Mouse (Mus musculus) limb, embryonic 14.5 days (tissue): ENCODE results near the gene Car7. TPM values are rescaled to one million over a fixed set of nuclear protein-coding genes. Genes with fewer than 3 reads are reported as not detected.

ENCODE experiments used
- ATAC-seq: fragments of 200-750 bp; cut with Nextera tagmentation; 2 replicates; pipeline ENCODE4 v1.8.0; 2017; ENCODE audit warnings: low read depth, moderate number of reproducible peaks, moderate TSS enrichment; ENCODE audit not compliant: low FRiP score
- DNase-seq: peaks from one replicate; pipeline ENCODE4 v3.0.0-alpha.2; 2015; ENCODE audit warnings: low spot score
- H3K27ac ChIP-seq: fragments of 300-500 bp; sonication (generic); replicated peaks from 2 replicates; pipeline ENCODE4 v1.5.1; 2014; ENCODE audit warnings: low read depth, mild to moderate bottlenecking, low read length, moderate library complexity, mixed read lengths
- H3K27me3 ChIP-seq: fragments of 300-500 bp; sonication (generic); 2 replicates; pipeline ENCODE4 v1.6.1; 2014; ENCODE audit warnings: low read length, mixed read lengths; ENCODE audit not compliant: control insufficient read depth, insufficient read depth
- H3K36me3 ChIP-seq: fragments of 300-500 bp; sonication (generic); 2 replicates; pipeline ENCODE4 v1.6.1; 2014; ENCODE audit warnings: mild to moderate bottlenecking, low read length, moderate library complexity, mixed read lengths; ENCODE audit not compliant: control insufficient read depth, insufficient read depth
- H3K4me1 ChIP-seq: fragments of 300-500 bp; sonication (generic); 2 replicates; pipeline ENCODE4 v1.6.1; 2014; ENCODE audit warnings: antibody characterized with exemption, low read length, mixed read lengths; ENCODE audit not compliant: control insufficient read depth, insufficient read depth
- H3K4me2 ChIP-seq: fragments of 300-500 bp; sonication (generic); replicated peaks from 2 replicates; pipeline ENCODE4 v1.6.1; 2014; ENCODE audit warnings: low read depth, mild to moderate bottlenecking, low read length, moderate library complexity; ENCODE audit not compliant: severe bottlenecking
- H3K4me3 ChIP-seq: fragments of 300-500 bp; sonication (generic); replicated peaks from 2 replicates; pipeline ENCODE4 v1.5.1; 2014; ENCODE audit warnings: low read length
- H3K9ac ChIP-seq: fragments of 300-500 bp; sonication (generic); 2 replicates; pipeline ENCODE4 v1.6.1; 2014; ENCODE audit warnings: mild to moderate bottlenecking, low read depth, low read length, moderate library complexity; ENCODE audit not compliant: severe bottlenecking
- H3K9me3 ChIP-seq: fragments of 300-500 bp; sonication (generic); 2 replicates; pipeline ENCODE4 v1.6.1; 2016; ENCODE audit warnings: low read length; ENCODE audit not compliant: control insufficient read depth
- POLR2A ChIP-seq: fragments of 200-500 bp; IDR thresholded peaks from 2 replicates; pipeline ENCODE4 v1.8.0; 2012; ENCODE audit warnings: inconsistent platforms, mild to moderate bottlenecking, moderate library complexity, borderline replicate concordance; ENCODE audit not compliant: insufficient read depth, insufficient read length; ENCODE audit errors: extremely low read depth
- WGBS: fragments of 180-500 bp; shearing (Covaris S2); extraction: QIAGEN DNeasy Blood & Tissue Kit; methylation state at CpG from one replicate; pipeline ENCODE4 v1.1.7; 2014; 5-methylcytosine and 5-hydroxymethylcytosine counted together
- polyA plus RNA-seq, 2 experiments: library from polyadenylated mRNA; depleted of rRNA in 1 of 2; stranded (reverse) in 1 of 2; unstranded in 1 of 2; fragments of >200 nt; fragmentation: Nextera tagmentation in 1 of 2; extraction: Ambion mirVana in 1 of 2; gene quantifications; 2 replicates each; pipeline versions ENCODE4 v1.2.1 to v1.2.3; 2012 to 2014

Gene Car7
- polyA plus RNA-seq, 2 experiments: 0.53 to 0.66 TPM

DNA sequence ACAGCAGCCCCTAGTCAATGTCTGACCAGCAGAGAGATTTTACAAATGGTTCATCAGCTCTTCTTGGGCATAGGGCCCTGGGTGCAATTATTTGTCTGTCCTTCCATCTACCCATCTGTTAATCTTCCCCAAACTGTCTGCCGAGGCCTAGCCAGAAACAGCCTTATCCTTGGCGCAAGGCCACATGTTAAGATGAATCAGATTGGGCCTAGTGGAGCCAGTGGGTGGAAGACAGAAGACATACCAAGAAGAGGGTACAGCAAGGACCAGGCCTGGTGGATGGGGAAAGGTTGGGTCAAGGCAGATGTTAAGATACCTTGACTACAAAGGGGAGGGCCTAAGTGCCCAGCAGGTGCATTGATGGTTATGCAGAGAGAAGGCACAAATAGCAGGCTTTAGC lies 5.1 kb downstream of the Car7 start:
- no peaks in the 10 kb centered on the region for H3K36me3 ChIP-seq
- H3K27me3 ChIP-seq: peaks cover 48% of the 10 kb centered on the region
- TF ChIP-seq POLR2A: no peak
- no peak overlapping the region for H3K9ac ChIP-seq
- DNase-seq (no peak), ATAC-seq (no peak)
- no peak overlapping the region for H3K4me2 ChIP-seq
- H3K4me3 ChIP-seq: no peak overlapping the region
- no peaks in the 10 kb centered on the region for H3K9me3 ChIP-seq
- H3K4me1 ChIP-seq: 0 out of 2 replicates have a peak, but pooled peaks cover 8% of the 10 kb centered on the region
- no peak overlapping the region for H3K27ac ChIP-seq
- WGBS: 84% methylated on average over 2 of the region's 2 CpGs

DNA sequence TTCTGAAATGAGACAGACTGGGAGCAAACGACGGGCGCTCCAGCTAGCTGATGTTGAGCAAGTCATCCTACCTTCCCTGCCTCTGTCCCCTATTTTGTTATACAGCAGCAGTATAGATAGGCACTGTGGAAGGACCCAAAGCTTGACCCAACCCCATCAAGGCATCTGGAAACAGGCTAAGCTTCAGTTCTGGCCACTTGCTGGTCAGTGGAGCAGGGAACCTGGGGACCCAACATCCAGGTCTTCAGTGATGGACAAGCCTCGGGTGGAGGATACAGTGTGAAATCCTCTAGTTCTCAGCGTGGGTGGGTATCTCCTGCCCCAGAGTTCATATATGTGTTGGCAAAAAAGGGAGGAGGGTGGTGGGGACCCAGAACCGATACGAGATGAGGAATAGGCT lies 5.7 kb downstream of the Car7 start:
- WGBS: 33% methylated on average over 7 of the region's 7 CpGs
- Histone ChIP-seq H3K4me2 (peak overlapping the region; percentile 85), H3K27me3 (peaks cover 48% of the 10 kb centered on the region), H3K27ac (no peak overlapping the region), H3K4me1 (0 out of 2 replicates have a peak, but pooled peaks cover 8% of the 10 kb centered on the region), H3K4me3 (peak overlapping the region; percentile 41), H3K9ac (no peak overlapping the region), H3K36me3 (no peaks in the 10 kb centered on the region), H3K9me3 (no peaks in the 10 kb centered on the region)
- no peak for ATAC-seq
- no peak for TF ChIP-seq POLR2A
- no peak for DNase-seq

DNA sequence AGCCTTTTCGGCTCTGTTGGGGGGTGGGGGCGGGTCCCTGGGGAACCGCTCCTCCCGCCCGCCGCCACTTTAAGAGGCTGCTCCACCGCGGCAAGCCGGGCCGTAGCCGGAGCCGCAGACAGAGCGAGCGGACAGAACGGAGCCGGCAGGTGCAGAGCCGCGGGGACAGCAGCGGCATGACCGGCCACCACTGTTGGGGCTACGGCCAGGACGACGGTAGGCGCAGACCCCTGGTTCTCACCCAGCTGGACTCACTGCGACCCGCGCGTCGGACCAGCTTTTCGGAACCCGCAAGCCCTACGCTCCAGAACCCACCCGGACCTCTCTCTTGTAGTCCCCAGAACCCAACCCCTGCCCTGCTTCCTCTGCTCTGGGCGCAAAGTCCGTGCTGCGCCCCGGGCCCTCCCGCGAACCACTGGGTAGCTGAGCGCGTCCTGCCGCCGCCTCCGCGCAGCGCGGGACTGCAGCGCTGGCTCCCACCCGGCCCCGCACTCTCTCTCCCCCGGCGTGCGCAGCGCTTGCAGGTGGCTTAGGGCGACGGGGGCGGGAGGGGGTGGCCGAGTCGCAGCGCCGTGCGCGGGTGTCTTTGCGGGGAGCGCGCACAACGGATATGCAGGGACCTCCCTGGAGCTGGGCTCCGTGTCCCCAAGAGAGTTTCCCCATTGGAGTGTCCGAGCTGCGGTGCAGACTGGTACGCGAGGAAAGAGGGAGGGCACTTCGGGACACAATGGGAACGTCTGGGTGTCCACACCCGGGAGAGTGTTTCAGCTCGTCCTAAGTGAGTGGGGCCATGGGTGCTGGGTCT lies 6.4 kb downstream of the Car7 start:
- peak overlapping the region; percentile 41 for H3K4me3 ChIP-seq
- peak overlapping the region; percentile 85 for H3K4me2 ChIP-seq
- peak overlapping the region; percentile 41 for H3K9ac ChIP-seq
- 0 out of 2 replicates have a peak, but pooled peaks have one; percentile 21 for ATAC-seq
- no peak overlapping the region for H3K27ac ChIP-seq
- DNase-seq: no peak
- H3K27me3 ChIP-seq: peaks cover 48% of the 10 kb centered on the region
- H3K36me3 ChIP-seq: no peaks in the 10 kb centered on the region
- no peak for TF ChIP-seq POLR2A
- H3K4me1 ChIP-seq: 0 out of 2 replicates have a peak, but pooled peaks cover 8% of the 10 kb centered on the region
- no peaks in the 10 kb centered on the region for H3K9me3 ChIP-seq
- WGBS: 1% methylated on average over 33 of the region's 76 CpGs

DNA sequence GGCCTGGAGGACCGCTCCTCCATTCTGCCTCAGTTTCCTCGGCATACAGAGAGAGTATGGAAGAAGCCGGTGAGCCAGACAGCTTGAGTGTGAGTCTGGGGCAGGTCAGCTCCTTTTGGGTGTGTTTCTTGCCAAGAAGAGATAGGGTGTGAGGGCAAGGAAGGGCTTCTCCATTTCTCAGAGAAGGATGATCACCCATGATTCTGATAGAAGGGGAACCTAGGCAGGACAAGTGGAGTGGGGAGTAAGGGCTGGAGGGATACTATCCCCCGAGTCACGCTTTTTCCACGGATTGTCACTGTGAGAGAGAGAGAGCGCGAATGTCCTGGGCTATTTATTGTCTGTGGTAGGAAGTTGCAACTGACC lies 7.0 kb downstream of the Car7 start:
- Histone ChIP-seq H3K4me2 (peak overlapping the region; percentile 85), H3K27me3 (peaks cover 48% of the 10 kb centered on the region), H3K36me3 (no peaks in the 10 kb centered on the region), H3K4me3 (peak overlapping the region; percentile 41), H3K4me1 (0 out of 2 replicates have a peak, but pooled peaks cover 8% of the 10 kb centered on the region), H3K9ac (0 out of 2 replicates have a peak overlapping the region, but pooled peaks have one; percentile 41), H3K9me3 (no peaks in the 10 kb centered on the region), H3K27ac (no peak overlapping the region)
- no peak for TF ChIP-seq POLR2A
- DNase-seq (no peak), ATAC-seq (no peak)
- 14% methylated on average over 8 of the region's 8 CpGs for WGBS

DNA sequence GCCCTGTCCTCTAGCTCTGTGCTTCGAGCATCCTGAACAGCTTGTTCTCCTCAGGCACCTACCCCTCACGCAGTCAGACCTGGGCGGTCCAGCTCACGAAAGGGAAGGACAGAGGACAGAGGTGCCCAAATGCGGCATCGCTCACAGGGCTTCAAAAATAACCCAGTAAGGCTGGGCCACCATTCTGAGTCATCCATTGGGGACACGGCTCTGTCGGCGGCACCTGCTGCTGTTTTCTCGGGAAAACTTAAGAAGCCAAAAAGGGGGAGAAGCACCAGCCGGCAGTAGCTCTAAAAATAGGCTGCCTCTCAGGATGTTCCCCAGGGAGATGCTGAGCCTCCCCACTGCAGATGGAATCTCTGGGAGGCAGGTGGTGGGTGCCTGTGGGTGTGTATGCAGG lies 7.7 kb downstream of the Car7 start:
- H3K36me3 ChIP-seq: no peaks in the 10 kb centered on the region
- peaks cover 48% of the 10 kb centered on the region for H3K27me3 ChIP-seq
- H3K9ac ChIP-seq: no peak overlapping the region
- H3K4me3 ChIP-seq: no peak overlapping the region
- TF ChIP-seq POLR2A: no peak
- ATAC-seq: no peak
- no peak overlapping the region for H3K4me2 ChIP-seq
- WGBS: 17% methylated on average over 11 of the region's 11 CpGs
- H3K27ac ChIP-seq: no peak overlapping the region
- no peak for DNase-seq
- H3K9me3 ChIP-seq: no peaks in the 10 kb centered on the region
- 0 out of 2 replicates have a peak, but pooled peaks cover 8% of the 10 kb centered on the region for H3K4me1 ChIP-seq
